Mouse (Mus musculus) thymus, postnatal 25 days (tissue): Measurements from ENCODE around the gene Olfr1360.

Source experiments
- DNase-seq: peaks from one replicate; pipeline ENCODE4 v3.0.0; 2022

Olfr1360 gene

DNA sequence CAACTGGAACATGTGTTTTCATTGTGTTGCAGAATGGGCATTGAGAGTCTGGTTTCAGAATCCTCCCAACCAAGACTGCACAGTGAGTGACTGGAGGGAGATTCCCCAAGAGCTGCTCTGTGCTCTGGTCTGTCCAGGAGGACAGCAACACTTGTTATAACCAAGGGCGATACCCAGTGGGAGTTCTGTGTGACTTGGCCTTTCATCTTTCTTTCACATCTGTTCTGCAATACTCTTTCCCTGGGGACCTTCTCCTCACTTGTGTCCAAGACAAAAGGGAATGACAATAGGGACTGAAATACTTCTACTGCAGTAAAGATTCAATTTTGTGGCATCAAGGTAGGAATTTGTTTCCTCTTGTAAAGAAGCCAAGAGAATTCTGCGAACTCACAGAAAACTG, 34.8 kb downstream of the Olfr1360 start, which contains the start of gene Olfr11:
Gene Olfr11 (minus strand): TSS at position 101 of the 400 bp plus-strand sequence.
- no peak for DNase-seq
